Mouse (Mus musculus) myocyte (in vitro differentiated cells): Measurements from ENCODE around the gene Mfap4. TPM values are rescaled to one million over a fixed set of nuclear protein-coding genes. Genes with fewer than 3 reads are reported as not detected.

Experiments
- H3K27me3 ChIP-seq: one replicate; pipeline ENCODE4 v1.6.1; 2011; ENCODE audit not compliant: control insufficient read depth, insufficient read depth, insufficient read length
- H3K36me3 ChIP-seq: one replicate; pipeline ENCODE4 v1.6.1; 2011; ENCODE audit not compliant: control insufficient read depth, insufficient read depth
- H3K4me2 ChIP-seq: one replicate; pipeline ENCODE4 v1.6.1; 2011; ENCODE audit warnings: low read depth, control low read depth
- H3K4me3 ChIP-seq: one replicate; pipeline ENCODE4 v1.5.1; 2011; ENCODE audit warnings: mild to moderate bottlenecking, control low read depth, moderate library complexity
- H3K79me2 ChIP-seq: one replicate; pipeline ENCODE4 v1.6.1; 2011; ENCODE audit not compliant: control insufficient read depth, insufficient read depth
- H3ac ChIP-seq: one replicate; pipeline ENCODE4 v1.6.1; 2011; ENCODE audit not compliant: control insufficient read depth, insufficient read length
- CEBPB ChIP-seq: IDR thresholded peaks from 2 replicates; pipeline ENCODE4 v1.6.1; 2011; ENCODE audit warnings: mild to moderate bottlenecking, moderate library complexity; ENCODE audit not compliant: poor library complexity, insufficient read depth, severe bottlenecking
- E2F4 ChIP-seq: IDR thresholded peaks from one replicate; pipeline ENCODE4 v1.6.1; 2011; ENCODE audit warnings: mild to moderate bottlenecking, control low read depth, moderate library complexity; ENCODE audit not compliant: insufficient read depth
- MAX ChIP-seq: IDR thresholded peaks from one replicate; pipeline ENCODE4 v1.6.1; 2011; ENCODE audit warnings: low read depth, mild to moderate bottlenecking, control low read depth
- MYOD1 ChIP-seq, 3 experiments: IDR thresholded peaks; one replicate each; pipeline ENCODE4 v1.6.1; 2011; ENCODE audit warnings: control low read depth in 2 of 3, low read depth in 2 of 3, mild to moderate bottlenecking in 2 of 3, moderate library complexity in 1 of 3; ENCODE audit not compliant: insufficient read length in 2 of 3, control insufficient read depth in 1 of 3
- MYOG ChIP-seq, 3 experiments: IDR thresholded peaks; one replicate each; pipeline ENCODE4 v1.6.1; 2011; ENCODE audit warnings: control low read depth in 2 of 3, low read depth in 2 of 3, mild to moderate bottlenecking in 2 of 3; ENCODE audit not compliant: insufficient read length in 2 of 3, control insufficient read depth in 1 of 3, insufficient read depth in 1 of 3
- POLR2A ChIP-seq: IDR thresholded peaks from one replicate; pipeline ENCODE4 v1.6.1; 2011; ENCODE audit warnings: low read depth, mild to moderate bottlenecking, control low read depth, moderate library complexity; ENCODE audit not compliant: insufficient read length
- POLR2AphosphoS2 ChIP-seq: IDR thresholded peaks from one replicate; pipeline ENCODE4 v1.6.1; 2011; ENCODE audit warnings: low read depth, control low read depth; ENCODE audit not compliant: insufficient read length
- REST ChIP-seq: IDR thresholded peaks from one replicate; pipeline ENCODE4 v1.6.1; 2011; ENCODE audit warnings: mild to moderate bottlenecking, control low read depth, moderate library complexity; ENCODE audit not compliant: insufficient read depth, insufficient read length
- SRF ChIP-seq: IDR thresholded peaks from one replicate; pipeline ENCODE4 v1.6.1; 2011; ENCODE audit warnings: low read depth; ENCODE audit not compliant: control insufficient read depth, insufficient read length
- TCF12 ChIP-seq: IDR thresholded peaks from one replicate; pipeline ENCODE4 v1.6.1; 2011; ENCODE audit warnings: mild to moderate bottlenecking, control low read depth; ENCODE audit not compliant: poor library complexity, insufficient read depth, severe bottlenecking
- TCF3 ChIP-seq: IDR thresholded peaks from one replicate; pipeline ENCODE4 v1.6.1; 2011; ENCODE audit warnings: low read depth, control low read depth; ENCODE audit not compliant: insufficient read length
- USF1 ChIP-seq: IDR thresholded peaks from one replicate; pipeline ENCODE4 v1.6.1; 2011; ENCODE audit warnings: low read depth, mild to moderate bottlenecking, control low read depth, moderate library complexity
- polyA plus RNA-seq: library from polyadenylated mRNA; unstranded; fragments of >200 nt; fragmentation: generic; extraction: Trizol; gene quantifications from one replicate; pipeline ENCODE4 v1.2.1, GENCODE M21; 2012; ENCODE audit warnings: missing spikeins

The Mfap4 gene
- polyA plus RNA-seq, 1 experiment: 1.1 TPM

DNA sequence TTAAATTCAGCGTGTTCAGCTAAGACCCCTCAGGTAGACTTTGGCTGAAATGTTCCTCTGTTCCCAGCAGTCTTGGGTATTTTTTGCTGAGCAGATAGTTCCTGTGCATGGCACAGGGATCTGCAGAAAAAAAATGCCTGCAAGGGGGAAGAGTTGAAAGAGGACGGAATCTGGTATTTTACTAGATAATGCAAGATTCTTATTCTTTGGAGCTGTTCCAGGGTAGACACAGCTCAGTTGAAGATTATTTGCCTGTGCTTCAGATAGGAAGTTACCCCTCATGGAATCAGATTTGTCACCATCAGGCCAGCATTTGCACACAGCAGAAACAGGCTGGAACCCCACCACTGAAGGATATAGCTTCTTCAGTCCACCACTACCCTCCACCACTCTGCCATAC, 10.3 kb downstream of the Mfap4 start:
- H3ac ChIP-seq: no peak overlapping the region
- TF ChIP-seq E2F4: no peak
- TF ChIP-seq MYOD1 (IDR thresholded peaks at IDR 0.05; ENCODE audit: control insufficient read depth in 1 of 3, insufficient read length in 2 of 3, low read depth in 2 of 3): no peak
- TF ChIP-seq POLR2AphosphoS2: no peak
- no peak for TF ChIP-seq REST
- no peak for TF ChIP-seq USF1
- no peak for TF ChIP-seq MAX
- TF ChIP-seq TCF12: no peak
- TF ChIP-seq CEBPB: no peak
- no peak for TF ChIP-seq TCF3
- no peak for TF ChIP-seq MYOG (IDR thresholded peaks at IDR 0.05; ENCODE audit: control insufficient read depth in 1 of 3, insufficient read depth in 1 of 3, insufficient read length in 2 of 3, low read depth in 2 of 3)
- peaks cover 15% of the 10 kb centered on the region for H3K79me2 ChIP-seq
- H3K4me2 ChIP-seq: no peak overlapping the region
- H3K4me3 ChIP-seq: peak overlapping the region; percentile 64
- no peaks in the 10 kb centered on the region for H3K27me3 ChIP-seq
- H3K36me3 ChIP-seq: no peaks in the 10 kb centered on the region

DNA sequence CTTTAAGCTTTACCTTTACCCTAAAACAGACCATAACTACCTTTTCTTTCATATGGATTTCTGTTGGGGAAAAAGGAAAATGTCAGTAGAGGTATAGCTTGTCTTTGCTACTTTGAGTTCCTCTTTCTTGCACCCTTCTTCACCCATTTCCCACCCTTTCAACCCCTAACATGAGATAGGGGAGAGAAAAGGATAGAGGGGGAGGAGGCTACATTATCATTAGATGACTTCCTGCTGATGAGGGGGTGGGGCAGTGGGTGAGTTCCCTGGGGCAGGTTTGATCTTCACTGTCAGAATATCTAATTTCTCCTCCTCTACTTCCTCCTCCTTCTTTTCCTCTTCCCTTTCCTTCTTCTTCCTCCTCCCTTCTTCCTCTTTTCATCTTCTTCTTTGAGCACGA, 12.3 kb downstream of the Mfap4 start:
- Histone ChIP-seq H3K4me3 (no peak overlapping the region), H3K36me3 (no peaks in the 10 kb centered on the region), H3K79me2 (peaks cover 12% of the 10 kb centered on the region), H3K27me3 (no peaks in the 10 kb centered on the region), H3K4me2 (no peak overlapping the region), H3ac (no peak overlapping the region)
- no peak for TF ChIP-seq MYOG (IDR thresholded peaks at IDR 0.05; ENCODE audit: control insufficient read depth in 1 of 3, insufficient read depth in 1 of 3, insufficient read length in 2 of 3, low read depth in 2 of 3)
- TF ChIP-seq SRF: no peak
- TF ChIP-seq MAX: no peak
- TF ChIP-seq TCF12: no peak
- no peak for TF ChIP-seq POLR2AphosphoS2
- no peak for TF ChIP-seq TCF3
- no peak for TF ChIP-seq POLR2A
- TF ChIP-seq CEBPB: no peak
- TF ChIP-seq E2F4: no peak
- TF ChIP-seq REST: no peak
- TF ChIP-seq MYOD1 (IDR thresholded peaks at IDR 0.05; ENCODE audit: control insufficient read depth in 1 of 3, insufficient read length in 2 of 3, low read depth in 2 of 3): no peak
- no peak for TF ChIP-seq USF1

DNA sequence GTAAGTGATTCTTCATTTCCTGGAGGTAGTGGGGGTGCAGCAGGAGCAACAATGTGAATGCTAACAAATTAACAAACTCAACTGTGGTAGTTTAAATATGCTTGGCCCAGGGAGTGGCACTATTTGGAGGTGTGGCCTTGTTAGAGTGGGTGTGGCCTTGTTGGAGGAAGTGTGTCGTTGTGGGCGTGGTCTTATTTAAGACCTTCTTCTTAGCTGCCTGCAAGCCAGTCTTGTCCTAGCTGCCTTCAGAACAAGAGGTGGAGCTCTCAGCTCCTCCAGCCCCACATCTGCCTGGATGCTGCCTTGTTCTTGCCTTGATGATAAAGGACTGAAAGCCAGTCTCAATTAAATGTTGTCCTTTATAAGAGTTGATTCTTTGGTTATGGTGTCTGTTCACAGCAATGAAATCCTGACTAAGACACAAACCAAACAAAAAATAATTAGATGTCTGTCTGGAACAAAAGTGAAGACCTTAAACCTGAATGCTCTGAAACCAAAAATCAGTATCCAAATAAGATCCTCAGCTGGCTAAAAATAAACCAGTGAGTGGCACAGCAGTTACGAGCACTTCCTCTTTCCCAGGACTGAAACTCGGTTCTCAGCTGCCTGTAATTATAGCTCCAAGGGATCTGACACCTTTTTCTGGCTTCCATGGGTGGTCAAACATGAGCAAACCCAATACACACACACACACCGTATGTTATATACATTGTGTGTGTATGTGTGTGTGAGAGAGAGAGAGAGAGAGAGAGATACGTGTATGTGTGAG, 13.7 kb downstream of the Mfap4 start:
- no peak overlapping the region for H3K4me3 ChIP-seq
- H3K36me3 ChIP-seq: no peaks in the 10 kb centered on the region
- TF ChIP-seq MAX (no peak), E2F4 (no peak), USF1 (no peak), REST (no peak), TCF3 (no peak)
- H3K4me2 ChIP-seq: no peak overlapping the region
- no peak overlapping the region for H3ac ChIP-seq
- no peaks in the 10 kb centered on the region for H3K27me3 ChIP-seq
- H3K79me2 ChIP-seq: no peaks in the 10 kb centered on the region

DNA sequence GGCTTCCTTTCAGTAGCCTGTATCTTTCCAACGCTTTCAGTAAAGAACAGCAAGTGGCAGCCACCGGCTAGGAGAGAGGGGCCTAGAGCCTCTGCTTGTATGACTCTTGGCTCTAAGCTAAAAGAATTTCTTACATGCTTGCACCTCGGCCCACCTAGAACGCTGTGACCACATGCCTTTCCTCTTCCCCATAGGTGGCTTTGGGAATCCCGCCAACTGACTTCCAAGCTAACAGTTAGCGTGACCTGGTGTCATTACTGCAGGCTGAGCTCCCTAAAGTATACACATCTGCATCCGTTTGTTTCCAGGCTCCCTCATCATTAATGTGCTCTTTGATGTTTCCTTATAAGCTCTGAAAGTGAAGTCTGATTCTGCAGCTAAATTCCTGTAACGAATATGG, 18.7 kb downstream of the Mfap4 start:
- Histone ChIP-seq H3K36me3 (no peaks in the 10 kb centered on the region), H3K79me2 (no peaks in the 10 kb centered on the region), H3K4me2 (no peak overlapping the region), H3K4me3 (peak overlapping the region; percentile 48), H3ac (no peak overlapping the region), H3K27me3 (no peaks in the 10 kb centered on the region)
- TF ChIP-seq MYOG (IDR thresholded peaks at IDR 0.05; ENCODE audit: control insufficient read depth in 1 of 3, insufficient read depth in 1 of 3, insufficient read length in 2 of 3, low read depth in 2 of 3) (no peak), SRF (no peak), E2F4 (no peak), MAX (no peak), REST (no peak), MYOD1 (IDR thresholded peaks at IDR 0.05; ENCODE audit: control insufficient read depth in 1 of 3, insufficient read length in 2 of 3, low read depth in 2 of 3) (no peak), POLR2AphosphoS2 (no peak), TCF3 (no peak), POLR2A (no peak), USF1 (no peak), TCF12 (no peak), CEBPB (no peak)

DNA sequence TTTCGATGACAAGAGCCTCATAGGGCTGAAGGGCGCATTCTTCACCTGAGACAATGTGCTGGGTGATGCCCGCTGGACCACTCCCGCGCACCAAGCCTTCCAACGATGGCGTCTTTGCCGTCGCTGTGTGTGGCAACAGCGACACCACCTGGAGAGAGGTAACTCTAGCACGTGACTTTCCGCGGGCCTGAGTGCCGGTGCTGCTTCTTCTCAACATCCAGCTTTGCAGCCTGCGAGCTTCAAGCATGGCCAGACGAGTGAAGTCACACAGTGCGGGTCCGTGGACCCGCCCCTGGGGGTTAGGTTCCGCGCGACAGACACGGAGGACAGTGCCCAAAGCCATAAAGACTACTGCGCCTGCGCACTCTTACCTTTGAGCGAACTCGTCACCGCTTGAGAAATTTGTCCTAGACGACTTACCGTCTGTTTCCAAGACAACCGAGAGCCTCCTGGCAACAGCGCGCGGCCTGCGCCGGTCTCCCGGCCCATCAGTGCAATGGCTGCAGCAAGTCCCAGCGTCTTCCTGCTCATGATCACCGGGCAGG, 19.6 kb downstream of the Mfap4 start, which contains the start of gene B9d1:
Gene B9d1 (plus strand): TSS at position 432 of the 545 bp plus-strand sequence.
- TF ChIP-seq POLR2AphosphoS2 (peak; percentile 69), REST (no peak), MAX (peak; percentile 74), SRF (no peak), CEBPB (no peak), TCF12 (no peak), TCF3 (no peak), USF1 (peak; percentile 87), MYOD1 (IDR thresholded peaks at IDR 0.05; ENCODE audit: control insufficient read depth in 1 of 3, insufficient read length in 2 of 3, low read depth in 2 of 3) (peak in 1 of 3 experiments; percentile 15), MYOG (IDR thresholded peaks at IDR 0.05; ENCODE audit: control insufficient read depth in 1 of 3, insufficient read depth in 1 of 3, insufficient read length in 2 of 3, low read depth in 2 of 3) (peak in 1 of 3 experiments; percentile 23), POLR2A (peak; percentile 48), E2F4 (no peak)
- peak within 1 kb of the TSS; percentile 97 for H3K4me2 ChIP-seq
- no peaks in the 10 kb centered on the region for H3K27me3 ChIP-seq
- H3K4me3 ChIP-seq: peak within 1 kb of the TSS; percentile 48
- no peak within 1 kb of the TSS for H3ac ChIP-seq
- H3K79me2 ChIP-seq: no peaks in the 10 kb centered on the region
- no peaks in the 10 kb centered on the region for H3K36me3 ChIP-seq
